Mouse (Mus musculus): ENCODE data around the gene Il19.

Gene Il19

DNA sequence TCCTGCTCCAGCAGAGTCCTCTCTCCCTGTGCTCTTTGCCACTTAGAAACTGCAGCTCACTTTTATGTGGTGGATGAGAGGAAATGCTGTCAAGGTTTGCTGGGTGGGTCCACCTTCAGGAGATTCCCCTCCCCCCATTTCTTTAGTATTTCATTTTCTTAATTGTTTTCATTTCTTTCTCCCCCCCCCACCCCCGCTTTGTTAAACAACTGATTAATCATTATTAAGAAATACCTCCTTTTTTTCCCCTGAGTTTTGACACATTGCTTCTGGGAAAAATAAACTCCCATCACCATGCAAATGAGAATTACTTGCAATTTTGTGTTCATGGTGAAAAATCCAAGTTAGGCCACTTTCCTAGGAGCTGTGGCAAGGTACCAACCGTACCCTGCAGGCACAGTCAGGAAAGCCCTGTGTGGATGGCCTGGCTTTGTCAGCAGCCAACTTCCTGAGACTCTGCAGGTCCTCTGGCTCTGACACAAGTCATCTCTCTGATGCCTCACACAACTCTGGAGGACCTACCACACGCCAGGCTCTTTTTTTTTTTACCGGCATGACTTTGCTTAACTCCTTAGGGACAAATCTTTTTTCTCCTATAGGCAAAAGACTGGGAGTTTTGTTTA lies at the start of gene Il19:
TSS of gene Il19 (minus strand) at position 51 of the 623 bp plus-strand sequence.
- no peak for DNase-seq (ENCODE audit: low read depth, low spot score)

- DNase-seq (ENCODE audit: low read depth, low spot score): no peak
Observed at GRCm38 (mm10) chr1:130989331-130989730, 49.4 kb upstream of the Il19 start.

DNA sequence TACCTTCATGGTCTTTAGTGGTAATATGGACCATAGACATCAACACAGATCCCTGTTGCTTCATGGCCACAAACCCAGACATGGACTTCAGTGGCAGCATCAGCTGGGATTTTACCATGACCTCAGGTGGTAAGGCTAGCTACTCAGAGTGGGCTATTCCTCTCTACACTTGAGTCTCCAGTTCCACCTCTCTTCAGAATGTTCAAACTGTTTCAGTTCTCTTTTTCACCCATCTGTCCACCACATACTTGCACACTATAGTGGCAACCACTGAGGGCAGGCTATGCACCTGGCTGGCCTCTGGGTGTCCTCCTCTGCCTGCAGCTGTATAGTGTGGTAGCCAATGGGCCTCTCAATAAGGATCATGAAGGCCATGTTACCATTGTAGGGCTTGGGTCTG lies 47.5 kb upstream of the Il19 start:
- DNase-seq (ENCODE audit: low read depth, low spot score): no peak

DNA sequence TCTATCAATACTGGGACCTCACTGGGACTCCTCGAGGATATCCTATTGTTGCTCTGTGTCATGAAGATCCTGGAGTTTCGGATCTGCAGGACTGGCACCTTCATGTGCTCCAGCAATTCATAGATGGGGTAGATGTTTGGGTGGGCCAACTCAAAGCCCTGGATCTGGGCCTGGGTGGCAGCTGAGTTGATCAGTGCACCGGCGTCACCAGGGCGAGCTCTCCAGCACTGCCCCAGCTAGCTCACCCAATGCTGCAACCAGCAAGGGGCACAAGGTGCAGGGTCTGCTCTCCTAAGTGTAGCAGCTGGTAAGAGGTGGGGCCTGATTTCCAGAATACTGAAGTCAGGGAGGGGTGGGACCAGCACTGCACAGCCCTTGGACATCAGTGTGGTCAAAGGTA lies 47.1 kb upstream of the Il19 start:
- no peak for DNase-seq (ENCODE audit: low read depth, low spot score)

DNA sequence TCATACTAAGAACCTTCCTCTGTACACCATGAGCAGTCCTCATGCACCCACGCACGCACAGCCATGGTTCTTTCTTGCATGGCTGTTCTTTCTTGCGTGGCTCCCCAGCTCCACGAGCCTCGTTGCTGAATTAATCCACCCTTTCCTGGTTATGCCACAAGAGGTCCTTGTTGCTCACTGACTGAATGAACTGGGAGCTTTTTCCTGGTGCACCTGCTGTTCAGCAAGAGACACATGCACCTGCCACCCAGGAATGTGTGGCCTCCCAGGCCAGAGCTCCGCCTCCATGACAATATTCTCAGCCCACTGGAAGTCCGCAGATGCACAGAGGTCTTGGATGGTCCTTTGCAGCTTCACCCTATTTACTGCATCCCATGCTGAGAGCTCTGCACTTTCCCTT lies 44.5 kb upstream of the Il19 start:
- no peak for DNase-seq (ENCODE audit: low read depth, low spot score)

GRCm38 (mm10) chr1:130979455-130979854 lies 39.5 kb upstream of the Il19 start:
- no peak for DNase-seq (ENCODE audit: low read depth, low spot score)

DNA sequence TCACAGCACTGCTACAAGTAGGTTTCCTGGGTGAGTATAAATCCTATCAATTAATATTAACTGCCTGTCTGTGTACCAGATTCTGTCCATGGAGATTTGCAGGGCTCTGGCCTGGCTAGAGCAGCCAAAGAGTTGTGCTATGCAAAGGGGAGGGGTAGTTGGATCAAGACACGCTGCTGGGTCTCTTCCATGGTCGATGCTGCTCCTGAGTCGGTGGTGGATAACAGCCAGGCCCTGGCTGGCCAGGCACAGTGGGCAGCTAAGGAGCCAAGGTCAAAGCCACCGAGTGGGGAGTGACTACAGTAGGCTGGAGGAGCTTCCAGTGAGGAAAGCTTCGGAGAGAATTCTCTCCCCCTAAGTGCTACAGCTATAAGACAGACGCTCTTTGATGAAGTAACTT lies 24.0 kb upstream of the Il19 start:
- no peak for DNase-seq (ENCODE audit: low read depth, low spot score)

DNA sequence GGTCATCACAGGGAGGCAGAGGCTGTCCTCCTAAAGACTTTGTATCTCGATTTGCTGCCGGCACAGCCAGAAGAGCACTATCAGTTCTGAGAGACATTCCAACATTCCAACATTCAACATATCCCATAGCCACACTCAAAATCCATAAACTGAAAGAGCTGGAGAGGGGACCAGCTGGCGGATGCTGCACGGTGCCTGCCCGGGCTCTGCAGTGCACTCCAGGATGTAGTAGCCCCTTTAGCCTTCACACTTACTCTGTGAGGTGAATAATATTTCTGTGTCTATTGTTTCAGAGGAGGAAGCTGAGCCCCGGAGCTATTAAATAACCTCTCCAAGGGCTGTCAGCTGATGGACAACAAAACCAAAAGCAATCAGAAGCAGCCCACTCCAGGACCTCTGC lies 7.0 kb upstream of the Il19 start:
- no peak for DNase-seq (ENCODE audit: low read depth, low spot score)

DNA sequence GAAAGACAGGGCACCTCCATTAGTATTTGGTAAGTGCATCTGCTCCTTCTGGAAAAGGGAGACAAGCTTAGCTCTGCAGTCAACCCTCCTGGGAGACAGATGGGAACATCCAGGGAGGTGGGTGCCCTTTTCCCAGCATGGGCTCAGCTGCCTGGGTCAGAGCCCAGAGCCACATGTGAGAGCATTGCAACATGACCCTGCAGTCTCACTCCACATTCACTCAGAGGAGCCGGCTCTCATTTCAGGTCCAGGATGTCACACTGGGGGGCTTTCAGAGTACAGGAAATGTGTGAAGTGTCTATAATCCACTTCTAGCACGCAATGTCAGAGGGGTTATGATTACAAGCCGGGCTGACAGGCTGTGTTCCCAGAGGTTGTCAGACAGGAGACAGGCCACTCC lies 1.9 kb upstream of the Il19 start:
- DNase-seq (ENCODE audit: low read depth, low spot score): no peak

DNA sequence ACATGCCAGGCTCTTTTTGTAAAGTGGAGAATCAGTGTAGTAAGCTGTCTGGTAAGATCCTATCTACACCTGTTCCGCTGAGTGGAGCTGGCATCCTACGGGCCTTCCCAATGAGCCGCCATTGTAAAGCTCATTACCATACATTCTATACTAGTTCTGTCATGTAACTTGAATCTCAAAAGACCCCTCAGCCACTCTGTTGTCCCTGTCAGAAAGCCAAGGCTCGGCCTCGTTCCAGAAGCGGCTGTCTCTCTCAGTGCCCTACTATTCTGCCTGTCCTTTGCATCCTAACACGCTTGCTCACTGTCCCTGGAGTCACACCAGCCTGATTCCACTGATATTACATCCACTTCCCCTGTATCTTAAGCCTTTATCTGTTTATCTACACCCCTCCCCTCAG lies 1.7 kb downstream of the Il19 start:
- DNase-seq (ENCODE audit: low read depth, low spot score): no peak

- no peak for DNase-seq (ENCODE audit: low read depth, low spot score)
Observed at GRCm38 (mm10) chr1:130937170-130937569, 2.7 kb downstream of the Il19 start.

DNA sequence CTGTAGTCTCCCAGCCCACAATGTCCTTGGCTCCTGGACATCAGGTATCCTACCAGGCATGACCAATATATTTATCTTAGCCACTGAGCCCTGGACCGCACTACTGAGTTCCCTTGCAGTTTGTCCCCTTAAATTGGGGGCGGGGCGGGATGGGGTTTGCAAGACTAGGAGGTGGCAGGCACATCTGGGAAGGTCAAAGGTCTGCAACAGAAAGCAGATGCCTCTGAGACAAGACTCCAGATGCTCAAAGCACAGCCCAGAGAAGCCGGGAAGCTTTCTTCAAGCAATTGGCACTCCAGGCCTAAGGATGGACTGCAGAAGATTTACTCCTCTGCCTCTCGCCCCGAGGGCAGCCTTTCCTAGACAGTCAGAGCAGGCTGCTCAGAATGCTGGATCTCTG lies 3.6 kb downstream of the Il19 start:
- DNase-seq (ENCODE audit: low read depth, low spot score): no peak

DNA sequence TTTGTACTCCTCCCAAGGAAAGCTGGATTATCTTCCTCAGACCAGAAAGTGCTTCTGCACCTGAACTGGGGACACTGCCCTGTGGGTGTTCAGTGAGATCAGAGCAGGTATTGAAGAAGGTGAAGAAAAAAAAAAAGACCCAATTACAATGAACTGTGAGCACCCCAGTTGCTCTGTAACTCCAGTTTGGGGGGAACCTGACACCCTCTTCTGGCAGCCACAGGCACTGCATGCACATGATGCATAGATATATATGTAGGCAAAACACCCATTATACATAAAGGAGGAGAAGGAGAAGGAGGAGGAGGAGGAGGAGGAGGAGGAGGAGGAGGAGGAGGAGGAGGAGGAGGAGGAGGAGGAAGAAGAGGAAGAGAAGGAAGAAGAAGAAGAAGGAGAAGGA lies 13.4 kb downstream of the Il19 start:
- no peak for DNase-seq (ENCODE audit: low read depth, low spot score)

DNA sequence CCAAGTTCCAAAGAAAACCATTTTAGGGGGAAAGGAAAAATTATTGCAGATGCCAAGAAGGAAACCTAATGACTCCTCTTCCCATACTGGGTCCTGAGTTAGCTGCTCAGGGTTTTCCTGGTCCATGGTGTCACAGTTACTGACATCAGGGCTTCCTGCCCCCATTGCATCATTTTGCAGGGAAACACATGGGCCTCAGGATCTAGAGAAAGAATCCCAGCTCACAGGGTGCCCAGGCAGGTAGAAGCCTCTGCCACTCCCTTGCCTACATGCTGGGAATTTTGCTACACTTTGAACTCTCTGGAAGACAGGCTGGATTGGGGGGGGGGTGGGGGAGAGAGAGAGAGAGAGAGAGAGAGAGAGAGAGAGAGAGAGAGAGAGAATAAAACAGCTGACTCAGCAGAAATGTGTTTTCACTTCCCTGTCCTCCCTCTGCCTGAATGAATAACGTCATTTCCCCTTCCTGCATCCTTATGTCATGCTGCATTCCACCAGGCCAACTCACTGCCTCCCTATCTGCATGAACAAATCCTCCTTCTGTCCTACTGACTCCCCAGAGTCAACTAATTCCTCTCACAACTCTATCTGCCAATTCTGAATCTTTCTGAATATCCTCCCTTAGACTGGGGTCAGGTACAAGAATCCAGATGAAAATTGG lies 21.5 kb downstream of the Il19 start:
- no peak for DNase-seq (ENCODE audit: low read depth, low spot score)

DNA sequence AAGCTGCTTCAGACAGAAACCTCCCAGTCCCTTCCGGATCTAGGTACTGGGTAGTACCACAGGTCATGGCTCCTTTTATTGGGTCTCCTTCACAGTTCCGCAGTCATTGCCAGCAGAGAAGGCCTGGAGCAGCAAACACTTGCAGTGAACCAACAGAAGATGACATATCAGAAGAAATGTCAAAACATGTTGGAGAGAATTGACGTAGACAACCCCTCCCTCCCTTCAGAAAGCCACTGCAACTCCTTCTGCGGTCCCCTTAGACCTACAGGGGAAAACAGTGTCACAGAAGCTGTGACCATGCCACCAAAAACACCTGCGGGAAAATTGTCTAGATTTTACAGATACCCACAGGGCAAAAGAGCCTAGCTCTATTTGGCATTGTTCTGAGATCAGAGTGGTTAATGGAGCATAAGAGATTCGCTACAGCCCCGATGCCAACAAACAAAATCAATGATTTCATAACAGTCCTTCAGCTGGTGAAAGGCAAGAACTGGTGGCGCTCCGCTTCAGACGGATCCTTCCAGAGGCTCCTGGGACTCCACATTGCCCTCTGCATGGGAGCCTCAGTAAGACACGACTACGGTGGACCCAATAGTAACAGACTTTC lies 28.4 kb downstream of the Il19 start, which contains the start of gene Il20:
TSS of gene Il20 (minus strand) at position 51 of the 610 bp plus-strand sequence.
- no peak for DNase-seq (ENCODE audit: low read depth, low spot score)

- no peak for DNase-seq (ENCODE audit: low read depth, low spot score)
Observed at GRCm38 (mm10) chr1:130902505-130902904, 37.4 kb downstream of the Il19 start.

- no peak for DNase-seq (ENCODE audit: low read depth, low spot score)
Observed at GRCm38 (mm10) chr1:130894468-130894867, 45.4 kb downstream of the Il19 start.

- no peak for DNase-seq (ENCODE audit: low read depth, low spot score)
Observed at GRCm38 (mm10) chr1:130893329-130894040, 46.4 kb downstream of the Il19 start.

DNA sequence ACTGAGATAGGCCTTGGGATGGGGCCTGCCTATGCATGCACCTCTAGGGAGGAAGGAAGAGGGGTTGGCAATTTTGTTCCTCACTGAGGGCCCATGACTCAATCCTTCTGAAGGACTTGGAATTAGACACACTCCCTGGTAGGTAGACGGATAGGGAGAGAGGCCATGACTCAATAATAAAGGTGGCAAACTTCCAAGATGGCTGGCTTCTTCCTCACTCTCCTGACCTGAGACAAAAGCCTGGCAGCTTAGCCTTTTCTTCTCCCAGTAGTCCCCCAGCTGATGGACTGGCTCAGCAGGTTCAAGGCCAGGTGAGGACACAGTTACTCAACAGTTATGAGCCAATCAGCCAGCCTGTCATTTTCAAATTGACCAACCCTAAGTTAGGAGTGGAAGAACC lies 47.5 kb downstream of the Il19 start:
- no peak for DNase-seq (ENCODE audit: low read depth, low spot score)

GRCm38 (mm10) chr1:130887354-130887753 lies 52.6 kb downstream of the Il19 start, which contains the start of gene Il24:
Gene Il24 (minus strand): TSS chr1:130887454.
- no peak for DNase-seq (ENCODE audit: low read depth, low spot score)

GRCm38 (mm10) chr1:130883146-130883545 lies 56.8 kb downstream of the Il19 start:
- DNase-seq (ENCODE audit: low read depth, low spot score): no peak

Measured in brain, embryonic 18.5 days (tissue).